Mouse (Mus musculus) neural tube, embryonic 13.5 days (tissue): ENCODE results near the gene Cd2. TPM values are rescaled to one million over a fixed set of nuclear protein-coding genes. Genes with fewer than 3 reads are reported as not detected.

ENCODE experiments used
- ATAC-seq: fragments of 200-750 bp; cut with Nextera tagmentation; 2 replicates; pipeline ENCODE4 v1.8.0; 2017; ENCODE audit warnings: low read depth, mild to moderate bottlenecking, moderate TSS enrichment, moderate library complexity
- H3K27ac ChIP-seq: fragments of 300-500 bp; sonication (generic); replicated peaks from 2 replicates; pipeline ENCODE4 v1.5.1; 2015; ENCODE audit warnings: moderate library complexity, mild to moderate bottlenecking, inconsistent platforms
- H3K27me3 ChIP-seq: fragments of 300-500 bp; sonication (generic); 2 replicates; pipeline ENCODE4 v1.6.1; 2015; ENCODE audit warnings: mild to moderate bottlenecking, inconsistent platforms
- H3K36me3 ChIP-seq: fragments of 300-500 bp; sonication (generic); 2 replicates; pipeline ENCODE4 v1.6.1; 2015; ENCODE audit warnings: mild to moderate bottlenecking, inconsistent platforms
- H3K4me1 ChIP-seq: fragments of 300-500 bp; sonication (generic); replicated peaks from 2 replicates; pipeline ENCODE4 v1.6.1; 2015; ENCODE audit warnings: inconsistent platforms
- H3K4me2 ChIP-seq: fragments of 300-500 bp; sonication (generic); 2 replicates; pipeline ENCODE4 v1.6.1; 2015; ENCODE audit warnings: inconsistent platforms, mild to moderate bottlenecking, moderate library complexity
- H3K4me3 ChIP-seq: fragments of 300-500 bp; sonication (generic); 2 replicates; pipeline ENCODE4 v1.5.1; 2015; ENCODE audit warnings: mild to moderate bottlenecking, inconsistent platforms
- H3K9ac ChIP-seq: fragments of 300-500 bp; sonication (generic); 2 replicates; pipeline ENCODE4 v1.6.1; 2015; ENCODE audit warnings: moderate library complexity, mild to moderate bottlenecking, inconsistent platforms
- H3K9me3 ChIP-seq: fragments of 300-500 bp; sonication (generic); 2 replicates; pipeline ENCODE4 v1.6.1; 2016; ENCODE audit warnings: inconsistent platforms
- WGBS: fragments of 180-500 bp; shearing (Covaris S2); methylation state at CpG from one replicate; pipeline ENCODE4 v1.1.7; 2015; 5-methylcytosine and 5-hydroxymethylcytosine counted together
- polyA plus RNA-seq: library from polyadenylated mRNA; unstranded; fragments of >200 nt; fragmentation: Nextera tagmentation; extraction: Ambion mirVana; gene quantifications from 2 replicates; pipeline ENCODE4 v1.2.1, GENCODE M21; 2015

The Cd2 gene
- polyA plus RNA-seq, 1 experiment from 2014 or later: 0.28 TPM

GRCm38 (mm10) chr3:101290587-101291520 lies 3.1 kb upstream of the Cd2 start:
- Histone ChIP-seq H3K4me2 (no peak overlapping the region), H3K27ac (no peak overlapping the region), H3K27me3 (no peaks in the 10 kb centered on the region; the same call in 1 of the 2 replicates), H3K9ac (no peak overlapping the region), H3K4me1 (0 out of 2 replicates have a peak, but pooled peaks cover 4% of the 10 kb centered on the region), H3K36me3 (no peaks in the 10 kb centered on the region), H3K9me3 (no peaks in the 10 kb centered on the region), H3K4me3 (no peak overlapping the region)
- ATAC-seq: no peak
- WGBS: 88% methylated on average over 19 of the region's 19 CpGs

DNA sequence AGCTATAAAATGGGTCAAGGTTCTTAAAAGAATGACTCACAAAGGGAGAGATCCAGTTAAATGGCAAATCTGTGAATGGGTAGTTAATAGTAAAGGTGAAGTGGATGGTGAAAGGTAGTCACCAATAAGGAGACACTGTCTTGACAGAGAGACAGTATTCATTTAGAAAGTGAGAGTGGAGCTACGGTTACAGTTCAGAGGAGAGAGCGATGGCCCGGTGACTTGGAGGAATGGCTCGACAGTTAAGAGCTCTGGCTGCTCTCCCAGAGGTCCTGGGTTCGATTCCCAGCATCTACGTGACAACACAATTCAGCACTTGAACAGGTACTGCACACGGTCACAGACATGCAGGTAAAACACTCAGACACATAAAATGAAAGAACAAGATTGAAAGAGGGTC lies 2.3 kb upstream of the Cd2 start:
- no peaks in the 10 kb centered on the region; the same call in 1 of the 2 replicates for H3K27me3 ChIP-seq
- no peak overlapping the region for H3K4me2 ChIP-seq
- H3K9me3 ChIP-seq: no peaks in the 10 kb centered on the region
- no peak overlapping the region for H3K9ac ChIP-seq
- no peak for ATAC-seq
- H3K27ac ChIP-seq: no peak overlapping the region
- H3K36me3 ChIP-seq: no peaks in the 10 kb centered on the region
- whole genome bisulfite sequencing: 89% methylated on average over 7 of the region's 7 CpGs
- H3K4me3 ChIP-seq: no peak overlapping the region
- 0 out of 2 replicates have a peak, but pooled peaks cover 2% of the 10 kb centered on the region for H3K4me1 ChIP-seq

- Histone ChIP-seq H3K4me3 (no peak overlapping the region), H3K27ac (no peak overlapping the region), H3K36me3 (no peaks in the 10 kb centered on the region), H3K4me1 (no peaks in the 10 kb centered on the region), H3K9me3 (no peaks in the 10 kb centered on the region), H3K4me2 (no peak overlapping the region), H3K27me3 (no peaks in the 10 kb centered on the region; the same call in 1 of the 2 replicates), H3K9ac (no peak overlapping the region)
- 83% methylated on average over 3 of the region's 3 CpGs for WGBS
- no peak for ATAC-seq
Measured at GRCm38 (mm10) chr3:101289406-101289805, 1.7 kb upstream of the Cd2 start.

GRCm38 (mm10) chr3:101286336-101287325 lies 1.1 kb downstream of the Cd2 start:
- Histone ChIP-seq H3K4me3 (no peak overlapping the region), H3K27ac (no peak overlapping the region), H3K4me2 (no peak overlapping the region), H3K27me3 (no peaks in the 10 kb centered on the region), H3K36me3 (no peaks in the 10 kb centered on the region), H3K9me3 (no peaks in the 10 kb centered on the region), H3K4me1 (no peaks in the 10 kb centered on the region), H3K9ac (no peak overlapping the region)
- ATAC-seq: no peak
- 89% methylated on average over 12 of the region's 12 CpGs for WGBS

DNA sequence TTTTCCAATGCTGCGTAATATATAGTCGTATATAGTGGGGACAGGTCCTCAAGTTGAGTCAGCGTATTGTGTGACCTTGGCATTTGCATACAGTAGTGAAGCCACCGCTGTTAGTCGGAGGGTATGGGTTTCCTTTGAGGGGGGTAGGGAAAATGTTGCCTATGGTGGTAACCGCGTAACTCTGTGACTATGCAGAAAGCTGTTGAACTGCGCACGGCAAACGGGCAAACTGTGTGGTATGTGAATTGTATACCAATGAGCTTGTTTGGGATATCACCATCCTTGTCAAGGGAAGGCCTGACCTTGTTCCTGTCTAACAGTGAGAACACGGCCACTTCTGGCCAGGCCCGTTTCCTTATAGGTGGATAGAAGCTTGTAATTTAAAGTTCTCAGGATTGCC lies 1.9 kb downstream of the Cd2 start:
- H3K4me1 ChIP-seq: peaks cover 4% of the 10 kb centered on the region
- H3K9me3 ChIP-seq: no peaks in the 10 kb centered on the region
- no peak overlapping the region for H3K4me2 ChIP-seq
- H3K9ac ChIP-seq: no peak overlapping the region
- no peaks in the 10 kb centered on the region for H3K27me3 ChIP-seq
- WGBS: 93% methylated on average over 12 of the region's 12 CpGs
- H3K36me3 ChIP-seq: no peaks in the 10 kb centered on the region
- no peak for ATAC-seq
- no peak overlapping the region for H3K4me3 ChIP-seq
- no peak overlapping the region for H3K27ac ChIP-seq

- Histone ChIP-seq H3K27me3 (no peaks in the 10 kb centered on the region), H3K9ac (no peak overlapping the region), H3K4me1 (peaks cover 9% of the 10 kb centered on the region), H3K4me3 (no peak overlapping the region), H3K36me3 (no peaks in the 10 kb centered on the region), H3K27ac (no peak overlapping the region), H3K9me3 (no peaks in the 10 kb centered on the region), H3K4me2 (no peak overlapping the region)
- WGBS: 89% methylated on average over 5 of the region's 5 CpGs
- ATAC-seq: no peak
Measured at GRCm38 (mm10) chr3:101285021-101285615, 2.6 kb downstream of the Cd2 start.

DNA sequence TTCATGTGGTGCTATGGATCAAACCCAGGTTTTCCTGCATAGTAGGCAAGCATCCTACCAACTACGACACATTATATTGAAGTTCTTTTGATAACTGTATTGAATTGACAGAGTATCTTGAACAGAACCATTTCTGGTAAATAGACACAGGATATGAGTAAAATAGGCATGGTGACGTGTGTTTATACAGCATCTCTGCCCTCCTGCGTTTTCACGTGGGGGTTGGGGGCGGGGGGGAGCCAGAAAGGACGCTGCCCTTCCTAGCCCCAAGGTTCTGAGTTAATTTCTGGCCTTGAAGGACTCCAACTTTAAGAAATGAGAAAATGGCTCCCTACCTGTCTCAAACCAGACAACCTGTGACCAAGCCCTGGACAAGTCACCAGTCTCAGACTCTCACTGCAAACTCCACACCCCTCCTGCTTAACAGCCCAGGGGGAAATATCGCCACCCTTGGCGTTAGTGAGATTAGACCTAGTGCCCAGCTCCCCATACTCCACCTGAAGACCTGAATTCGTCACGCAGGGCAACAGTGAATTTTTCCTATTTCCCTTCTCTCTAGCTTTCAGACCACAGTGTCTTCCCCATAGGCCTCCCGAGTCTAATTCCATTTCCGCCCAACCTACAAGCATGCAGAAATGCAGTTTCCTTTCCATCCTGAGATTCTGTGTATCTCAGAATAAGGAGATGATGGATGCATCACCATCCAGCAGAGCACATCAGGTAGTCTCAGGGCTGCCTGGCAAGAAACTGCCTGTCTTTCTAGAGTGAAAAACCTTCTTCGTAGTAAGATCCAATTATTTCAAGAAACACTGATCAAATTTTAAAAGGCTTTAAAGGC lies 3.7 kb downstream of the Cd2 start:
- no peak for ATAC-seq
- Histone ChIP-seq H3K4me1 (peaks cover 9% of the 10 kb centered on the region), H3K4me2 (no peak overlapping the region), H3K9me3 (no peaks in the 10 kb centered on the region), H3K9ac (no peak overlapping the region), H3K4me3 (no peak overlapping the region), H3K27ac (no peak overlapping the region), H3K36me3 (no peaks in the 10 kb centered on the region), H3K27me3 (no peaks in the 10 kb centered on the region)
- WGBS: 91% methylated on average over 13 of the region's 13 CpGs

- no peak overlapping the region for H3K4me2 ChIP-seq
- H3K27me3 ChIP-seq: no peaks in the 10 kb centered on the region
- 90% methylated on average over 4 of the region's 4 CpGs for WGBS
- H3K9ac ChIP-seq: no peak overlapping the region
- no peak overlapping the region for H3K27ac ChIP-seq
- H3K4me1 ChIP-seq: peaks cover 9% of the 10 kb centered on the region
- ATAC-seq: no peak
- H3K36me3 ChIP-seq: no peaks in the 10 kb centered on the region
- H3K9me3 ChIP-seq: no peaks in the 10 kb centered on the region
- no peak overlapping the region for H3K4me3 ChIP-seq
Measured at GRCm38 (mm10) chr3:101283441-101283840, 4.3 kb downstream of the Cd2 start.

DNA sequence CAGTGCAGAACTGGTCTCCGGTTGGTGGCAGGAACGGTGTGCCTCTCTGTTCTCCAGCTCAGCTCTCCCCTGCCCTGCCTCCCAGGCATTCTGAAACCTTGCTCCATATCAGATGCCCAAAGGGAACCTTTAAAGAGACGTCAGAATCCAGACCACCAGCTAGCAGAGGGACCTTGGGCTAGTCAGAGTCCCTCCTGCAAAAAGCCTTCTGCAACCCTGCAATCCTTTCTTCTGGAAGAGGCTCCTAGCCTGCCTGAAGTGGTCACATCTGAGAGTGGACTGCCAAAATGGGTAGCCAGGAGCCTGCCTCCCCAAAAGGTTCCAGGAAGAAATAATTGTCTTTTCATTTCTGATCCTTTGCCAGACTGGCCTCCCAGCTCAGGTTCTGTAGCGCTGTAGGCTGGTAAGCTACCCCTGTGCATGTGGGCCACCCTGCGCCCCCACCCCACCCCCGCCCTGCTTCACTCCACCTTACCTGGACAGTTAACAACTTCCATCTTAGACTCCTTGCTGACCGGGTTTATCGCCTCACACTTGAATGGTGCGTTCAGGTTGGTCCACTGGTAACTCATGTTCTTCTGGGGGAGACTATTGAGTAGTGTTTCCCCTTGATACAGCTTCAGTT lies 5.1 kb downstream of the Cd2 start:
- H3K9ac ChIP-seq: no peak overlapping the region
- 92% methylated on average over 9 of the region's 9 CpGs for WGBS
- no peaks in the 10 kb centered on the region for H3K27me3 ChIP-seq
- no peak for ATAC-seq
- no peaks in the 10 kb centered on the region for H3K36me3 ChIP-seq
- H3K27ac ChIP-seq: no peak overlapping the region
- no peaks in the 10 kb centered on the region for H3K9me3 ChIP-seq
- peaks cover 9% of the 10 kb centered on the region for H3K4me1 ChIP-seq
- H3K4me2 ChIP-seq: no peak overlapping the region
- H3K4me3 ChIP-seq: no peak overlapping the region

DNA sequence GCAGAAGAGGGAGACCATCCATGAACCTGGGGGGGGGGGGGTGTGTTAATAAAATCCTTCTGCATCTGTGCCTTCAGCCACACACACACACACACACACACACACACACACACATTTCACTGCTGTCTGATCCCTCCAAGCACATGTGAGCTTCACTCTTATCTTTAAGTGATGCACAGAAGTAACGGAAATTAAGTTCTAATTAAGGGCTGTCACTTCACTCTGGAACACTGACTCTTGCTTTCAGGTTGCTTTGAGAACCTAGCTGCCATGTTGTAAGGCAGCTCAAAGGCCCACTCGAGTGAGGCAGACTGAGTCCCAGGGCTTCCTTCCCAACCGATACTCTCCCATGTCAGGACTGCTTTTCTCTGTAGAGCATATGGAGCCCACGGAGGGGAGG lies 5.9 kb downstream of the Cd2 start:
- no peak for ATAC-seq
- H3K36me3 ChIP-seq: no peaks in the 10 kb centered on the region
- no peak overlapping the region for H3K27ac ChIP-seq
- no peak overlapping the region for H3K4me3 ChIP-seq
- WGBS: 65% methylated on average over 4 of the region's 4 CpGs
- H3K4me2 ChIP-seq: no peak overlapping the region
- peaks cover 10% of the 10 kb centered on the region for H3K4me1 ChIP-seq
- H3K27me3 ChIP-seq: no peaks in the 10 kb centered on the region
- no peak overlapping the region for H3K9ac ChIP-seq
- H3K9me3 ChIP-seq: no peaks in the 10 kb centered on the region
